Mouse (Mus musculus) bone marrow macrophage, adult 2 months (primary cell): ENCODE data around the gene Tmem184b. TPM values are rescaled to one million over a fixed set of nuclear protein-coding genes. Genes with fewer than 3 reads are reported as not detected.

Experiments used
- H3K27ac ChIP-seq: 2 replicates; pipeline ENCODE4 v1.5.1; 2012; ENCODE audit warnings: low read depth, low read length; ENCODE audit not compliant: insufficient read depth
- H3K4me1 ChIP-seq: 2 replicates; pipeline ENCODE4 v1.6.1; 2012; ENCODE audit warnings: low read length; ENCODE audit not compliant: control insufficient read depth, insufficient read depth
- H3K4me3 ChIP-seq: 2 replicates; pipeline ENCODE4 v1.5.1; 2012; ENCODE audit warnings: mild to moderate bottlenecking, low read length, moderate library complexity; ENCODE audit not compliant: insufficient read depth
- CTCF ChIP-seq: IDR thresholded peaks from 2 replicates; pipeline ENCODE4 v1.5.1; 2012; ENCODE audit warnings: low read depth, mild to moderate bottlenecking, low read length, moderate library complexity
- POLR2A ChIP-seq: IDR thresholded peaks from 2 replicates; pipeline ENCODE4 v1.6.1; 2012; ENCODE audit warnings: mild to moderate bottlenecking, low read depth, low read length, borderline replicate concordance
- polyA plus RNA-seq: library from polyadenylated mRNA; stranded (reverse); fragments of >200 nt; gene quantifications from 2 replicates; pipeline ENCODE4 v1.2.4, GENCODE M21; 2012; ENCODE audit not compliant: missing spikeins, insufficient read depth, insufficient read length

The Tmem184b gene
- polyA plus RNA-seq, 1 experiment: 51.2 TPM

DNA sequence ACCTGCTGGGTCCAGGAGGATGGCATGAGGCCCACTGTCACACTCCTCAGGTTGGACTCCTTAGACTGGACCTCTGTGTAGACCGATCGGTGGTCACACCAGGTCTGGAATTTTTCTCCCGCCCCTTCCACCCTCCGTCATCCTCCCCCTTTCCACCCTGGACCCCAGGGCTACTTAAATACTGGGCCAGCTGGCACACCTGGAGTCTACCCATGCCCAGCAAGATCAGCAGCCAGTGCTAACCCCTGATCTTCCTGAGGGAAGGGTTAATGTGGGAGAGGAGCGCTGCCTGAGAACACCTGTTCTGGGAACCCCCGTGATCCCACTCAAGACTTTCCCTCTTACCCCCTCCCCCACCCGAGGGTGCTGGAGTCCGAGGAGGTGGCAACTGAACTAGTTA lies 54.7 kb downstream of the Tmem184b start:
- H3K4me3 ChIP-seq: peak overlapping the region; percentile 62
- H3K4me1 ChIP-seq: peaks cover 24% of the 10 kb centered on the region
- no peak for TF ChIP-seq POLR2A
- no peak overlapping the region for H3K27ac ChIP-seq

DNA sequence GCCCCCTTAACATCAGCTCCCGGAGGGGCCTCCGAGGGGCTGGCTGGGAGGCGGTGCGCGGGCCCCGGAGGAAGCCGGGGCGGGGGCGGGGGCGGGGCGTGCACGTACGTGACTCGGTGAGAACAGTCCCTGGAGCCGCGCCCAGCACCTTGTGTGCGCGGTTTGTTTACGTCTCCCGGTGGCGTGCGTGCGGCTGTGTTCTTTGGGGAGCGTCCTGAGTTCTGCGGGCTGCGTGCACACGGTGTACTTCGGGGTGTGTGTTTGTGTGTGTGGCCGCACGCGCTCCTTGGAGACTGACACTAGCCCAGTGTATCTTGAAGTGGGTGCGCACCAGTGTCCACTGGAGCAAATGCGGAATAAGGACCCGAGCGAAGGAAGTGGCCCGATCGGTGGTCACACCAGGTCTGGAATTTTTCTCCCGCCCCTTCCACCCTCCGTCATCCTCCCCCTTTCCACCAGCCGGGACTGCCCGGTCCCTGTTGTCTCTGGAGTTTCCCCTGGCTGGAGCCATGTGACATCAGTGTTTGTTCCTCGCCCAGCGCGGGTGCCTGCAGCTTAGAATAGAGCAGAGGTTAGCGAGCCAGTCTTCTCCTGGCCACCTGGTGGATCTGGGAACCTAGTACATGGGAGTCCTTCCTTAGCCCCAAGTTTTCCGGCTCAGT lies 55.4 kb downstream of the Tmem184b start:
- peak overlapping the region; percentile 62 for H3K4me3 ChIP-seq
- peaks cover 21% of the 10 kb centered on the region for H3K4me1 ChIP-seq
- TF ChIP-seq POLR2A (no peak), CTCF (no peak)
- H3K27ac ChIP-seq: no peak overlapping the region; the same call in 1 of the 2 replicates

DNA sequence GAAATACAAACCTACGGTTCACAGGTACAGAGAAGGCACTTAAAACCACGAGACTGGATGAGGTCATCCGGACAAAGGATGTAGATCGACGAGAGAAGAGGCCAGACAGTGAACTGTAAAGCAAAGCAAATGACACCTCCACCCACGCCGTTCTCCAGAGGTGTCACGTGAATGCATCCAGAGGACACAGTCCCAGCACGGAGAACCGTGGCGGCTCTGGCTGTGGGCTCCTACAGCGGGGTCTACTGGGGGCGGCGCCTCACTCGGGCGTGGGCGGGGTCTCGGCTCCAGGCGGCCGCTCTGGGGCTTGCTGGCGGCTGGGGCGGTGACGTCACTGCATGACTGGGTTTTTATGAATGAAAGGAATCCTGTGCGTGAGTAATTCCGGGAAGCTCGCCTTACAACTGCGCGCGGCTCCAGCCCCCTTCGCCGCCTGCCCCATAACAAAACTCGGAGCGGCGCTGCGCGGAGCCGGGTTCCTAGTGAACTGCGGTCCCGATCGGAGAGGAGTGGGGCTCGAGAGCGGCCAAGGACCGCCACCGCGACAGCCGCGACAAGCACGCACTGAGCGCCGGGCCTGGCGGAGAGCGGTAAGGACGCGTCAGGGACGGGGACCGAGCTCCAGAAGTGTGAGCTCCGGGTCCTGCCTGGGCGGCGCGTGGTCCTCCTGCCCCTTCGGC lies 56.1 kb downstream of the Tmem184b start:
- no peak overlapping the region for H3K27ac ChIP-seq
- peaks cover 26% of the 10 kb centered on the region for H3K4me1 ChIP-seq
- no peak for TF ChIP-seq POLR2A
- no peak for TF ChIP-seq CTCF
- peak overlapping the region; percentile 62 for H3K4me3 ChIP-seq

DNA sequence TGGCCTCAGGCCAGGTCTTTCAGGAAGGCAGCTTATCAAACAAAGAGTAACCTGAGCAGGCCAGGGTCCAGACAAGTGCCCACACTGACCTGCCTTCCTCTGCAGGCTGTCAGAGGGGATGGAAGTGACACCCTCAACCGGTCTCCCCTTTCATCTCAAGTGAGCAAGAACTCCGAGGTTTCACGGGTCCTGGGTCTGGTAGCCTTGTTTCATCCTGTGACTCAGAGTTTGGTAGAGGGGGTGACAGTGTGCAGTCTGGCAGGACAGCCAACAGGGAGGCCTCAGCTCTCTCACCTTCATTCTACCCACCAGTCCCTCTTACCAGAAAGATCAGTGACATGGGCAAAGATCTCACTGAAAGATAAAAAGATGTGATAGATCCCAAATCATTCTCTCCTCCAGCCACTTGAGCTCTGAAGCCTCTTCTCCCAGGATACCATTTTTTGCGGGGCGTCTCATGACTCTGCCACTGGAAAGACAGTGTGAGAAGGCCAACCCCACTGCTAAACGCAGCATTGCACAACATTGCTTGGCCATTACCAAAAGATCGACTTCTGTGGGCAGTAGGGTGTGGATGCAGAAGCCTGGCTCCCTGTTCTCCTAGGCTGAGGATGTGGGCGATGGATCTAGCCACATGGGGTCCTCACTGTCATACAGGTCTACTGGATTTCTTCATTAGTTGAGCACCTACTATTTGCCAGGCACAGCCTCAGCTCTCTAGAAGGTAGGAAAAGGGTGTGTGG lies 57.1 kb downstream of the Tmem184b start, which contains the start of gene Maff:
Gene Maff, plus strand, starts transcription at position 571 of the 743 bp plus-strand sequence.
- peaks cover 26% of the 10 kb centered on the region for H3K4me1 ChIP-seq
- TF ChIP-seq CTCF (no peak), POLR2A (no peak)
- no peak within 1 kb of the TSS for H3K27ac ChIP-seq
- peak within 1 kb of the TSS; percentile 62 for H3K4me3 ChIP-seq

DNA sequence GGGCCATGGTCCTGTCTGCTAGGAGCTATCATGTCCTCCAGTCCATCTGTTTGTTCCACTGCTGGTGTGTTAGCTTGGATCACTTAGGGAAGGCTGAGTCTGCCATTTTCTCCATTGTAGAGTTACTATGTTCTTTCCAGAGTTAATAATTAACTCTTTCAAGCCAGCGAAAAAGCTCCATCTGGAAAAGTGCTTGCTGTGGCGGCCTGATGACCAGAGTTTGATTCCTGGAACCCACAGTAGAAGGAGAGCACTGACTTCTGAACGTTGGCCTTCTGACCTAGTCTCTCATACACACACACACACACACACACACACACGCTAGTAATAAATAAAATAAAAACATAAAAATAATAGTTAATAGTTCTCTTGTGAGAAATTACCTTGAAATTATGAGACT lies 58.7 kb downstream of the Tmem184b start:
- no peak overlapping the region for H3K27ac ChIP-seq
- H3K4me3 ChIP-seq: no peak overlapping the region
- H3K4me1 ChIP-seq: peaks cover 22% of the 10 kb centered on the region
- TF ChIP-seq POLR2A (no peak), CTCF (no peak)

DNA sequence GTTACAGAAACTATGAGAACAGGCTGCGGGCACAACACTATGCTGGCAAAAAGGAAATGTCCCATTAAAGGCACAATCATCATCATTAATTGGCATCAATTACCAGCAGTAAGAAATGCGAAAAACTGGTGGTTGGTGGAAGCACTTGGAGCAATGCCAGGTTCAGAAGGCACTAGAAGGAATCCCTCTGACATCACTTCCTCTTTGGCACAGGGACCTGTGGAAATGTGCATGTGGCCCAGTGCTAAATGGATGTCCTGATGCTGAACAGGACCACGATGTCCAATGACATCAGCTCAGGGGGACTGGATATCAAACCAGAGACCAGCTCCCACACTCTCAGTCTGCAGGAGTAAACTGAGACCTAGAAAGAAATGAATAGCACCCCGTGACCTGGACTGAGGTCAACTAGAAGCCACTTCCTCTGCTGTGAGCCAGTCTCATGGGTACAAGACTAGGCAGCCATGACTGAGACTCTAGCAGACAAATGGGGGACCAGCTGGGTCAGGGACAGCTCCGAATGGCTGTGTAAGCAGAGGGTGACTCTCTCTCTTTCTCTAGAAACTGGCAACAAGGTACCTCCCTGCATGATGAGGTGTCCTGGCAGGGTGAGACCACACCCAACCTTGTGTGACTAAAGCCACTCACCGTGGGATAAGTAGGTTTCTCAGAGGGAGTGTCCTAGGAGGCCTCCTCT lies 60.6 kb downstream of the Tmem184b start:
- no peak for TF ChIP-seq CTCF
- no peak for TF ChIP-seq POLR2A
- Histone ChIP-seq H3K27ac (no peak overlapping the region), H3K4me3 (no peak overlapping the region), H3K4me1 (peaks cover 20% of the 10 kb centered on the region)

DNA sequence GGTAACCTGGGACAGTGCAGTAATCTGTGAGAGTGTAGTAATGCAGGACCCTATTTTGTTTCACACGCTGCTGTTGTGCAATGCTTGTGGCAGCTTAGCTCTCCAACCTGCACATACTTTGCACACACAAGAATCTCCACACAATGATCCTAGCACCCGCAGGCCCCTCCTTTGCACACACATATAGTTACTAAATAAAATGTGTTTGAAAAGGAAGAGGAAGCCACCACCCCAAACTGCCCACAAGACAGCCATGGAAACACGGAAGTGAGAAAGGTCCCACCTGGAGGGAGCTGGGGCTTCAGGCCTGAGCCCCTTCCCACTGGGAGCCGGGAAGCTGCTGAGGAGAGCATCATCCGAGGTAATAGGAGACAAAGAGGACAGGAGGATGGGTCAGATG lies 64.4 kb downstream of the Tmem184b start:
- Histone ChIP-seq H3K27ac (no peak overlapping the region), H3K4me3 (no peak overlapping the region), H3K4me1 (peaks cover 25% of the 10 kb centered on the region)
- no peak for TF ChIP-seq POLR2A
- TF ChIP-seq CTCF: no peak

DNA sequence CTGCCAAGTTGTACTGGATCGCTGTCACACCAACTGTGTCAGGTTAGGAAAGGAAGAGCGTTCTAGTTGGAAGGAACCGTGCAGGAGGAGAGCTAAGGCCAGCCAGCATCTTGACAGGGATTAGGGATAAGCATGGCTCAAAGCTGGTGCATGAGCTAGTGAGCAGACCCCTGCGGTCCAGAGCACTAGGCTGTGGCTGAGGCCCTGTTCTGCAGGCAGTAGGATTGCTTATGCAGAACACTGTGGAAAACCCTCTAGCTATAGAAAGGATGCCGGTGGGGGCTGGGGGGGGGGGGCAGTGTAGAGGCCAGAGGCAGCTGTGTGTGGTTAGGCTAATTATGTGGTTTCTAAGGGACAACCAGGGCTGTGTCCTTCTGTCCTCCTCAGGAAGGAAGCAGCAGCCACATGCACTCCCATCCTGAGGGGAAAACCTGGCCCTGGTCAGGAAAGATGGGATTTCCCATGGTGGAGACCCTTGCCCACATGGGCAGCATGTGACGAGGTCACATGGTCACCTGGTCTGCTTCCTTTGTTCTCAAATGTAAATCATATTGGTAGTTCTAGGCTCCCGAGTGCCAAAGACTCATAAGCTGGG lies 68.2 kb downstream of the Tmem184b start:
- Histone ChIP-seq H3K27ac (no peak overlapping the region), H3K4me1 (peaks cover 35% of the 10 kb centered on the region), H3K4me3 (no peak overlapping the region)
- TF ChIP-seq POLR2A (no peak), CTCF (no peak)

DNA sequence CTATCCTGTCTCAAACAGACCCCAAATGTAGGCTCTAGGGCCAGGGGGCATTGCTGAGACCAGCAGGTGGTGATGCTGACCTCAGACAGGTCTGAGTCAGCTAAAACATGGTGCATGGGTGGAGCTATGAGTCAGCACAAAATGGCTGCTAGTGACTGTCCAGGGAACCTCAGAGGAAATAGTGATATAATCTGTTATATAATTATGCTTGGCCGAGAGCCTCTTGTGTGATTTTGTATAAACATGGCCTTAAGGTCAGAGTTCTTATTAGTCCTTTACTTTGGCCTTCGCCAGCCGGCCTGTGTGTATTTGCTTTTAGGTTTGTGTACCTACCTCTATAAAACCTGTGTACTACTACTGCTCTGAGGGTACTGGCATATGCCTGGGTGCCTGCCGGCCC lies 70.0 kb downstream of the Tmem184b start:
- H3K27ac ChIP-seq: no peak overlapping the region
- H3K4me1 ChIP-seq: peaks cover 33% of the 10 kb centered on the region
- H3K4me3 ChIP-seq: no peak overlapping the region
- TF ChIP-seq CTCF (no peak), POLR2A (no peak)

DNA sequence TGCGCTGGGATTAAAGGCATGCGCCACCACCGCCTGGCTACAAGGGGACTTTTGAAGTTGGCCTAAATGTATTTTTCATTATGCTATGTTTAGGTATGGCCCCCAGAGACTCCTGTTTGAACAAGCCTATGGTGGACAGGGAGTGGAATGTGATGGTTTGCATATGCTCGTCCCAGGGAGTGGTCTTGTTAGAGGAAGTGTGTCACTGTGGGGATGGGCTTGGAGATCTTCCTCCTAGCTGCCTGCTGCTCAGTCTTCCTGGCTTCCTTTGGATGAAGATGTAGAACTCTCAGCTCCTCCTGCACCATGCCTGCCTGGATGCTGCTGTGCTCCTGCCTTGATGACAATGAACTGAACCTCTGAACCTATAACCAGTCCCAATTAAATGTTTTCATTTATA lies 72.8 kb downstream of the Tmem184b start:
- Histone ChIP-seq H3K4me3 (no peak overlapping the region), H3K27ac (no peak overlapping the region), H3K4me1 (peaks cover 42% of the 10 kb centered on the region)
- TF ChIP-seq CTCF (no peak), POLR2A (no peak)
